Mouse (Mus musculus): ENCODE results near the gene Gm1110. TPM values are rescaled to one million over a fixed set of nuclear protein-coding genes. Genes with fewer than 3 reads are reported as not detected.

The Gm1110 gene
- total and polyA plus RNA-seq, 3 experiments, result 0.22 TPM; not detected in 2

DNA sequence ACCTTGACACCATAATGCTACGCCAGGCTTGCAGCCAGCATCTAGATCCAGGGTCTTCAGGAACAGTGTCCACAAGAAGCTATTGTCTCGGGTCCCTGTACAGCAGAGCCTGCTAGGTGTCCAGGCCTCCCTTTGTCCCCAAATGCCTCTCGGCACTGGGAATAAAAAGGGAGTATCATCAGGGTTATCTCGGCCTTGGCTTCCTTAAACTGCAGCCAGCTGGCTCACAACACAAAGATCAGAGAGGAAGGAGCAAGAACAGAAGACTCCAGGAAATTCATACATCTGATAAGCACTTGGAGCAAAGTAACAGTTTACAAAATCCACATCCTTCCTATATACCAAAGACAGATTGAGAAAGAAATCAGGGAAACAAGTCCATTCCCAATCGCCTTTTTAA is 62.2 kb downstream of the Gm1110 start, which contains the start of gene Glb1l3:
Gene Glb1l3 (minus strand): TSS at position 140 of the 400 bp plus-strand sequence.
- Histone ChIP-seq H3K4me3 (ENCODE audit: low read depth, low read length) (no peak within 1 kb of the TSS), H3K36me3 (replicated peaks) (no peaks in the 10 kb centered on the region), H3K9me3 (replicated peaks) (no peaks in the 10 kb centered on the region), H3K27me3 (ENCODE audit: insufficient read depth, low read length) (no peaks in the 10 kb centered on the region), H3K4me1 (ENCODE audit: insufficient read depth, low read depth, low read length) (no peaks in the 10 kb centered on the region)
- ATAC-seq (ENCODE audit: extremely low read depth, insufficient number of reproducible peaks, low FRiP score, poor library complexity, severe bottlenecking), result no peak
- TF ChIP-seq GATA1 (IDR thresholded peaks at IDR 0.05; ENCODE audit: borderline replicate concordance, low read length) (no peak), CTCF (IDR thresholded peaks at IDR 0.05; ENCODE audit: low read depth, low read length) (no peak)
- DNase-seq (ENCODE audit: low spot score), result no peak

DNA sequence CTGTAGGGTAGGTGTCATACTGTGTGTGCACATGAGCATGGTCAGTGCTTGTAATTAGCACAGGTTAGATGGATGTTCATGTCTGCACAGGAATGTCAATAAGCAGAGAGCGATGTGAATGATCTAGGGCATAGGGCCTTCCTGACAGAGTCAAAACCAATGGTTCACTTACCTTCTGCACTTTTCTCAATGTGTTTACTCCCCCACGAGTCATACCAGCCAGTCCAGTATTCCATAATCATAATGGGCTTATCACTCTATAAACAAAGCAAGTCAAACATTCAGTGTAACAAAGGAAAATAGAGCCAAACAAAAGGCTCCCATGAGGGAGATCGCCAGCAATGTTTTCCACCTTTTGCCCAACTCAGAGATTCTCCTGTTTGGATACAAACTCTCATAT is 91.8 kb downstream of the Gm1110 start:
- ATAC-seq (ENCODE audit: extremely low read depth, insufficient number of reproducible peaks, low FRiP score, poor library complexity, severe bottlenecking), result no peak
- no peaks in the 10 kb centered on the region for H3K4me1 ChIP-seq (ENCODE audit: insufficient read depth, low read depth, low read length)
- no peak for TF ChIP-seq GATA2 (IDR thresholded peaks at IDR 0.05; ENCODE audit: borderline replicate concordance, low read depth, low read length)
- no peak for TF ChIP-seq GATA1 (IDR thresholded peaks at IDR 0.05; ENCODE audit: borderline replicate concordance, low read length)
- no peak for TF ChIP-seq CTCF (IDR thresholded peaks at IDR 0.05; ENCODE audit: low read depth, low read length)
- TF ChIP-seq POLR2AphosphoS5 (IDR thresholded peaks at IDR 0.05; ENCODE audit: insufficient replicate concordance, low read depth, low read length), result no peak
- TF ChIP-seq TAL1 (conservative IDR thresholded peaks at IDR 0.05; ENCODE audit: low read depth, low read length), result no peak
- DNase-seq (ENCODE audit: low spot score), result no peak
- no peaks in the 10 kb centered on the region for H3K27me3 ChIP-seq (ENCODE audit: insufficient read depth, low read length)
- no peak overlapping the region for H3K4me3 ChIP-seq (ENCODE audit: low read depth, low read length)
- H3K9me3 ChIP-seq (replicated peaks), result no peaks in the 10 kb centered on the region
- no peaks in the 10 kb centered on the region for H3K36me3 ChIP-seq (replicated peaks)

Other genes starting within 250 kb of the Gm1110 start
- not detected in 2 replicates for gene B3gat1, start 189.4 kb downstream of the Gm1110 start, total RNA-seq (2014; fragmentation: Nextera tagmentation)
- 0.11 TPM in 1 of 2 replicates, not detected in the other for gene B3gat1, start 189.4 kb downstream of the Gm1110 start, total RNA-seq (2017)
- not detected in 2 replicates for gene B3gat1, start 189.4 kb downstream of the Gm1110 start, polyA plus RNA-seq (2012)
- gene Glb1l2, start 116.6 kb downstream of the Gm1110 start, total RNA-seq (2014; fragmentation: Nextera tagmentation), result not detected in 2 replicates
- gene Glb1l2, start 116.6 kb downstream of the Gm1110 start, total RNA-seq (2017), result 0.06 and 0.44 TPM in 2 replicates
- not detected in 2 replicates for gene Glb1l2, start 116.6 kb downstream of the Gm1110 start, polyA plus RNA-seq (2012)
- not detected in 2 replicates for gene Glb1l3, start 62.2 kb downstream of the Gm1110 start, total RNA-seq (2014; fragmentation: Nextera tagmentation)
- gene Glb1l3, start 62.2 kb downstream of the Gm1110 start, total RNA-seq (2017), result not detected in 2 replicates
- gene Glb1l3, start 62.2 kb downstream of the Gm1110 start, polyA plus RNA-seq (2012), result not detected in 2 replicates
- gene Acad8, start 76.5 kb upstream of the Gm1110 start, total RNA-seq (2014; fragmentation: Nextera tagmentation), result 15.4 and 17.0 TPM in 2 replicates
- 12.5 and 14.4 TPM in 2 replicates for gene Acad8, start 76.5 kb upstream of the Gm1110 start, total RNA-seq (2017)
- 1.1 and 1.2 TPM in 2 replicates for gene Acad8, start 76.5 kb upstream of the Gm1110 start, polyA plus RNA-seq (2012)
- gene Thyn1, start 76.6 kb upstream of the Gm1110 start, total RNA-seq (2014; fragmentation: Nextera tagmentation), result 108 and 113 TPM in 2 replicates
- gene Thyn1, start 76.6 kb upstream of the Gm1110 start, total RNA-seq (2017), result 79.7 and 91.3 TPM in 2 replicates
- 2.1 and 3.8 TPM in 2 replicates for gene Thyn1, start 76.6 kb upstream of the Gm1110 start, polyA plus RNA-seq (2012)
- 73.7 and 76.8 TPM in 2 replicates for gene Vps26b, start 107.0 kb upstream of the Gm1110 start, total RNA-seq (2014; fragmentation: Nextera tagmentation)
- 32.7 and 37.4 TPM in 2 replicates for gene Vps26b, start 107.0 kb upstream of the Gm1110 start, total RNA-seq (2017)
- gene Vps26b, start 107.0 kb upstream of the Gm1110 start, polyA plus RNA-seq (2012), result 31.4 and 39.9 TPM in 2 replicates
- gene Ncapd3, start 107.1 kb upstream of the Gm1110 start, total RNA-seq (2014; fragmentation: Nextera tagmentation), result 144 and 187 TPM in 2 replicates
- gene Ncapd3, start 107.1 kb upstream of the Gm1110 start, total RNA-seq (2017), result 75.6 and 78.1 TPM in 2 replicates
- gene Ncapd3, start 107.1 kb upstream of the Gm1110 start, polyA plus RNA-seq (2012), result 3.7 and 5.6 TPM in 2 replicates
- not detected in 2 replicates for gene Jam3, start 232.3 kb upstream of the Gm1110 start, total RNA-seq (2014; fragmentation: Nextera tagmentation)
- gene Jam3, start 232.3 kb upstream of the Gm1110 start, total RNA-seq (2017), result not detected in 2 replicates
- gene Jam3, start 232.3 kb upstream of the Gm1110 start, polyA plus RNA-seq (2012), result not detected in 2 replicates

Data from G1E (cell line).